Mouse (Mus musculus) embryonic fibroblast, embryonic 13.5 days (primary cell): ENCODE measurements around the gene Pax6. TPM values are rescaled to one million over a fixed set of nuclear protein-coding genes. Genes with fewer than 3 reads are reported as not detected.

Source experiments
- H3K27ac ChIP-seq: 2 replicates; pipeline ENCODE4 v1.5.1; 2012; ENCODE audit warnings: low read length, control low read depth, inconsistent platforms; ENCODE audit not compliant: insufficient read depth
- H3K4me1 ChIP-seq: 2 replicates; pipeline ENCODE4 v1.6.1; 2011; ENCODE audit warnings: low read length; ENCODE audit not compliant: control insufficient read depth, insufficient read depth
- H3K4me3 ChIP-seq: 2 replicates; pipeline ENCODE4 v1.5.1; 2011; ENCODE audit warnings: mild to moderate bottlenecking, control low read depth, low read length; ENCODE audit not compliant: insufficient read depth
- CTCF ChIP-seq: IDR thresholded peaks from 2 replicates; pipeline ENCODE4 v1.5.1; 2011; ENCODE audit warnings: mild to moderate bottlenecking, control low read depth, low read length, moderate library complexity, borderline replicate concordance; ENCODE audit not compliant: insufficient read depth
- POLR2A ChIP-seq: IDR thresholded peaks from 2 replicates; pipeline ENCODE4 v1.6.1; 2011; ENCODE audit warnings: low read depth, mild to moderate bottlenecking, control low read depth, low read length, moderate library complexity
- polyA plus RNA-seq: library from polyadenylated mRNA; stranded (reverse); fragments of >200 nt; gene quantifications from 2 replicates; pipeline ENCODE4 v1.2.4, GENCODE M21; 2011; ENCODE audit warnings: low read depth; ENCODE audit not compliant: missing spikeins, insufficient read length

The Pax6 gene
- polyA plus RNA-seq, 1 experiment = 2.2 TPM

DNA sequence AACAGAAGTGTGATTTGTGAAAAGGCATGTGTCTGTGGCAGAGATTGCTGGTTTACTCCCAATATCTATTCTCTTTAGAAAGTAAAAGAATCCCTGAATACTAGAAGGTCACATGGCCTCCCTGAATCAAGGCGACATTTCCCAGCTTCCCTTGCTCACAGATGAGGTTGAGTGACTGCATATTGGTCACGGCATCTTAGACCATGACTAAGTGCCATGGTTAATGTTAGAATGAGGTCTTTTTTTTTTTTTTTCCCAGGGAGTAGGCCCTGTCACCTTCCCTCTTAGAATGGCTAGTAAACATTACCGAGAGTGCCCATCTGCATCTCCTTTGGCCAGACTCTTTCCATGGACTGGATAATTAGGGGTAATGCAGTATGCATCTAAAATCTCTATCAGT, 41.8 kb downstream of the Pax6 start:
- no peak for TF ChIP-seq POLR2A
- TF ChIP-seq CTCF = no peak
- Histone ChIP-seq H3K4me3 (no peak overlapping the region), H3K4me1 (no peaks in the 10 kb centered on the region), H3K27ac (no peak overlapping the region)

DNA sequence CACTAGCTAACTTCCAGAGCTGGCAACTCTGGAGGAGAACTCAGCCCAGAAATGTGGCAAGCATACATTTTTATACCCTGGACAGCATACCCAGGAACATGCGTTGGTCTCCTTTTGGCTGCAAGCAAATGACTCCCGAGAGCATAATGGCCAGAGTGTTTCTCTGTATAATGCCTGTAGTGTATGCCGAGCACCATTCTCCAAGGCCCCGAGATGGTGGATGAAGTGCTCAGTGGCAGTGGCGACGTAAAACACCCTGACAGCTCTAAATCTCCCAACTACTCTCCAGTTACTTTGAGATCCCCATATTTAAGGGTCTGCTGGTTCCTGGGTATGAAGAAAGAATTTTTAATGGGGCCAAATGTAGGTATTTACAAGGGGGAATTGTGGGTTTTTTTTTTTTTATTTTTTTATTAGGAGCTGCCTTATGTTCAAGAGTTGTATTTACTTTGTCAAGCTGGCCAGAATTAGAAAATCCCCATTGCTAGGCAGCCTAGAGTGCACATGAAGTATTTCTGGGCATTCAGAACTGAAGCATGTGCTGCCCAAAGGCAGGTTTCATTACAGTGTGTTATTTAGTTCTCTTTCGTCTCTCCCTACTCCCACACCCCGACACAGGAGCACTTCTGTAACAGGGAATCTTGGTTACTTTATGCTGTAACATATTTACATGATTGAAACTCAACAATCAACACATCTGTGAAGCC, 46.9 kb downstream of the Pax6 start:
- no peak overlapping the region for H3K27ac ChIP-seq
- no peak for TF ChIP-seq CTCF
- TF ChIP-seq POLR2A = no peak
- no peaks in the 10 kb centered on the region for H3K4me1 ChIP-seq
- no peak overlapping the region for H3K4me3 ChIP-seq

DNA sequence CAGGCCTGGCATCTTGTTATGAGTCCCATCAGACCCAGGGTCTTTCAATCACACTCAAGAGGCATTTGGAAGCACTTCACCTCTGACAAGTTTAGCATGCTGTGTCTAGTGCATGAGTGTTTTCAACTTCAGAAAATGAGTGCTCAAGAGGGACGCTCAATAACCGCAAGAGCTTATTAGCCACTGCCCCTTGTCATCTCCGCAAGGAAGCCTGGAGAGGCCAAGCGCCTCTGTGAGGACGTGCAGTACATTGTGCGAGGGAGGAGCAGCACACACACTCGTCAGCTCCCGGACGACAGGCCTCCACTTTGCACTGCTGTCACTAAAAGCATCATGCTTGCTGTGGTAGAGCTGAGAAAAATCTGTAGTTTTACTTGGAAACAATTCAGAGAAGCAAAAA, 58.0 kb downstream of the Pax6 start:
- Histone ChIP-seq H3K4me3 (no peak overlapping the region), H3K27ac (no peak overlapping the region), H3K4me1 (no peaks in the 10 kb centered on the region)
- TF ChIP-seq CTCF = no peak
- no peak for TF ChIP-seq POLR2A

DNA sequence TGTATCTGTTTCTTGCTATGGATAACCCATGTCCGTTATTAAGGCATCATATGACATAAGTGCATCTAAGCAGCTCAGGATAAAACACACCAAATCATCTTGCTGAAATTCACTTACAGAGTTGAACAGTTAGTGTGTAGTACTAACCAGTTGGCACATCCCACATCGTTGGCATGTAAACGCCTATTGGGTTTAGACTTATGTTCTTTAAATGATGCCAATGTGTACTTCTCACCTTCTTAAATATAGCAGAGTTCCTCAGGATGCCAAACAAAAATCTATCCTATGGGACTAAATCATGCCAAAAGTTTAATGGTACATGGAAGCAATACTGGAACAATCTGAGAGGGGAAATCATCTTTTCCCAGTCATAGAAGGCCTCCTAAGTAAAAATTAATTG, 62.0 kb downstream of the Pax6 start:
- H3K4me3 ChIP-seq = no peak overlapping the region
- no peaks in the 10 kb centered on the region for H3K4me1 ChIP-seq
- no peak overlapping the region for H3K27ac ChIP-seq
- no peak for TF ChIP-seq POLR2A
- TF ChIP-seq CTCF = no peak

DNA sequence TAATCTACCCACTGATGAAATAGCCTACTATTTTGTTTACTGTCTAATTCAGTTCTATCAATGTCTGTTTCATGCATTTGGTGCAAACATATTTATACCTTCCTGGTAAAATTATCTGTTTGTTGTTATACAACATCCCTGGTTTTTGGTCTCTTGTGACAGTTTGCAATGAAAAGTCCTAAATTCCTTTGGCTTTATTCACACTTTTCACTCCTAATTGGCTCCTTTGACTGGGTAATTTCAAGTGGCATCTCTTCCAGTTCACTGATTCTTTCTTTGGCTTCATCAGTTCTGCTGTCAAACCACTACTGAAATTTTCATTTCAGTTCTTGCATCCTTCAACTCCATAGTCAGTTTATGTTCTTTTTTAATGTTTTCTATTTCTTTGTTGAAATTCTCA, 67.5 kb downstream of the Pax6 start:
- Histone ChIP-seq H3K4me3 (no peak overlapping the region), H3K4me1 (no peaks in the 10 kb centered on the region), H3K27ac (no peak overlapping the region)
- TF ChIP-seq CTCF = no peak
- TF ChIP-seq POLR2A = no peak

DNA sequence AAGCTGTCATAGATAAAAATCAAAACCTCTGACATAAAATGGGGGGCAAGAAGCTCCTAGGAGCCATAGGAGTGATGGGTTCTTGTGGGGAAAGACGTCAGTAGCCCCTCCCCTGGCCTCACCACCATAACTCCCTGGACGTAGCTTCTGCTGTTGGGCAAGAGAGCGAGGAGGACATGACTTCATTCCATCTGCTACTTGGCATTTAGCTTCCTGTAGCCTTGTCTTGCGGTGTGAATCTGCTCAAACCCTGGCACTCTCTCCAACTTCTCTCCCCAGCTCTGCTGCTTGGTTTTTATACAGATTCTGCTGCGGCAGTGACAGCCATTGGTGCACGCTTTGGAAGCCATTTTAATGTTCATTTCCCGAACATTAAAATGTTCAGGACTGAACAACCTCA, 78.2 kb downstream of the Pax6 start:
- Histone ChIP-seq H3K27ac (no peak overlapping the region), H3K4me1 (no peaks in the 10 kb centered on the region), H3K4me3 (no peak overlapping the region)
- TF ChIP-seq CTCF (no peak), POLR2A (no peak)

Other genes with a start within 250 kb of the Pax6 start
- 17.8 and 24.1 TPM in 2 replicates for gene Elp4, start 235.7 kb downstream of the Pax6 start, polyA plus RNA-seq
- gene Immp1l, start 235.7 kb downstream of the Pax6 start, polyA plus RNA-seq = 48.0 and 48.7 TPM in 2 replicates